8 mouse cellular contexts compared by ENCODE assay signal in genomic region chr17:35838122-35838544, GRCm38 (mm10). TPM values are rescaled to one million over a fixed set of nuclear protein-coding genes. Genes with fewer than 3 reads are reported as not detected.
DNase-seq lines count a peak whose midpoint lies in the region; ATAC-seq and TF ChIP-seq lines count a peak whose summit lies in the region.

Tubb5 (minus strand) TSS chr17:35838306.

- peak within 1 kb of the TSS; percentile 94 for H3K9ac ChIP-seq in embryonic facial prominence, embryonic 15.5 days
- peak within 1 kb of the TSS; percentile 86 for H3K9ac ChIP-seq in kidney, embryonic 15.5 days

- no peaks in the 10 kb centered on the region for H3K9me3 ChIP-seq in embryonic facial prominence, embryonic 15.5 days (replicated peaks)
- no peaks in the 10 kb centered on the region for H3K9me3 ChIP-seq in kidney, embryonic 15.5 days (replicated peaks)

- H3K27me3 ChIP-seq in embryonic facial prominence, embryonic 15.5 days: no peaks in the 10 kb centered on the region
- H3K27me3 ChIP-seq in kidney, embryonic 15.5 days: no peaks in the 10 kb centered on the region

- peak; percentile 86 for ATAC-seq in embryonic facial prominence, embryonic 15.5 days (ENCODE audit: insufficient number of reproducible peaks, low FRiP score, low TSS enrichment, low read depth)
- peak; percentile 80 for ATAC-seq in kidney, embryonic 15.5 days (replicated peaks; ENCODE audit: low FRiP score)
- ATAC-seq in monocyte, adult 5-6 weeks (replicated peaks; ENCODE audit: insufficient number of reproducible peaks, low FRiP score, low TSS enrichment, poor library complexity, severe bottlenecking): peak; percentile 56

- DNase-seq in 416B (ENCODE audit: low read depth): peak; percentile 98
- DNase-seq in heart, adult 9 months (ENCODE audit: low spot score in 2 of 2): peak; percentile 97
- DNase-seq in liver: peak; percentile 97
- peak; percentile 95 to 97 for DNase-seq in spleen, postnatal 4 days (ENCODE audit: low spot score in 2 of 2)

- H3K27ac ChIP-seq in bone marrow, adult 2 months (ENCODE audit: control insufficient read depth, insufficient read depth, low read depth, low read length, poor library complexity): peak within 1 kb of the TSS; percentile 91
- peak within 1 kb of the TSS; percentile 94 for H3K27ac ChIP-seq in embryonic facial prominence, embryonic 15.5 days (replicated peaks)
- H3K27ac ChIP-seq in kidney, embryonic 15.5 days: peak within 1 kb of the TSS; percentile 98

- H3K4me3 ChIP-seq in bone marrow, adult 2 months (replicated peaks; ENCODE audit: control insufficient read depth, low read depth, low read length): peak within 1 kb of the TSS; percentile 63
- peak within 1 kb of the TSS; percentile 81 for H3K4me3 ChIP-seq in embryonic facial prominence, embryonic 15.5 days (replicated peaks)
- H3K4me3 ChIP-seq in kidney, embryonic 15.5 days (replicated peaks): peak within 1 kb of the TSS; percentile 82

- H3K4me2 ChIP-seq in embryonic facial prominence, embryonic 15.5 days (replicated peaks): peak within 1 kb of the TSS; percentile 76
- peak within 1 kb of the TSS; percentile 62 for H3K4me2 ChIP-seq in kidney, embryonic 15.5 days

- no peak for TF ChIP-seq CTCF in bone marrow, adult 2 months (IDR thresholded peaks at IDR 0.05; ENCODE audit: control insufficient read depth, insufficient read depth, low read length)

- peak; percentile 99 for TF ChIP-seq POLR2A in bone marrow, adult 2 months (IDR thresholded peaks at IDR 0.05; ENCODE audit: borderline replicate concordance, control insufficient read depth, low read depth, low read length)

- peaks cover 33% of the 10 kb centered on the region for H3K36me3 ChIP-seq in embryonic facial prominence, embryonic 15.5 days
- peaks cover 35% of the 10 kb centered on the region for H3K36me3 ChIP-seq in kidney, embryonic 15.5 days

- 2% methylated on average over 29 of the region's 29 CpGs for WGBS in bone marrow, adult 2 months
- WGBS in embryonic facial prominence, embryonic 15.5 days: under 1% methylated on average over 29 of the region's 29 CpGs
- 2% methylated on average over 29 of the region's 29 CpGs for WGBS in kidney, embryonic 15.5 days

- H3K4me1 ChIP-seq in bone marrow, adult 2 months (ENCODE audit: control insufficient read depth, insufficient read depth, low read length): peaks cover 4% of the 10 kb centered on the region; the same call in 1 of the 2 replicates
- peaks cover 39% of the 10 kb centered on the region for H3K4me1 ChIP-seq in embryonic facial prominence, embryonic 15.5 days
- H3K4me1 ChIP-seq in kidney, embryonic 15.5 days: peaks cover 55% of the 10 kb centered on the region

RNA-seq across cellular contexts. Expression of gene Tubb5, which starts in this region (rescaled TPM):
- 380 and 447 TPM in 2 replicates for polyA plus RNA-seq in bone marrow, adult 2 months (2011; ENCODE audit: insufficient read depth, insufficient read length, low replicate concordance, missing spikeins)
- 823 TPM in 2 replicates for polyA plus RNA-seq in embryonic facial prominence, embryonic 15.5 days (2015; fragmentation: Nextera tagmentation; extraction: Ambion mirVana)
- 951 and 997 TPM in 2 replicates for polyA plus RNA-seq in kidney, embryonic 15.5 days (2015; fragmentation: Nextera tagmentation; extraction: Ambion mirVana)
- total RNA-seq in monocyte, adult 5-6 weeks (2017): 138 to 179 TPM (median 139 TPM) in 3 replicates

Comparison
In these comparisons a context has a peak if more than half of its experiments do, and no peak if none do; other contexts are left out.
1. Peak in every context shown above with its lines: DNase-seq, ATAC-seq, H3K4me3 ChIP-seq and H3K27ac ChIP-seq.